Mouse (Mus musculus): ENCODE measurements around the gene Gfod1.

Gfod1 gene

GRCm38 (mm10) chr13:43265116-43265515 lies 38.9 kb downstream of the Gfod1 start:
- Histone ChIP-seq H3K9me3 (ENCODE audit: low read length) (no peaks in the 10 kb centered on the region), H3K36me3 (ENCODE audit: insufficient read depth, low read length) (no peaks in the 10 kb centered on the region), H3K27me3 (ENCODE audit: insufficient read depth, low read length) (no peaks in the 10 kb centered on the region), H3K4me3 (replicated peaks; ENCODE audit: low read length) (no peak overlapping the region), H3K4me1 (replicated peaks; ENCODE audit: low read depth, low read length) (peaks cover 84% of the 10 kb centered on the region)
- no peak for TF ChIP-seq CTCF (conservative IDR thresholded peaks at IDR 0.05; ENCODE audit: low read length)
- no peak for TF ChIP-seq POU5F1 (IDR thresholded peaks at IDR 0.05; ENCODE audit: borderline replicate concordance, low read length)

GRCm38 (mm10) chr13:43263646-43264045 lies 40.3 kb downstream of the Gfod1 start:
- H3K4me1 ChIP-seq (replicated peaks; ENCODE audit: low read depth, low read length) = peaks cover 77% of the 10 kb centered on the region
- TF ChIP-seq CTCF (conservative IDR thresholded peaks at IDR 0.05; ENCODE audit: low read length) = no peak
- no peak for TF ChIP-seq NANOG (IDR thresholded peaks at IDR 0.05; ENCODE audit: borderline replicate concordance, low read length)
- TF ChIP-seq POU5F1 (IDR thresholded peaks at IDR 0.05; ENCODE audit: borderline replicate concordance, low read length) = no peak
- H3K4me3 ChIP-seq (replicated peaks; ENCODE audit: low read length) = no peak overlapping the region
- H3K36me3 ChIP-seq (ENCODE audit: insufficient read depth, low read length) = no peaks in the 10 kb centered on the region
- no peaks in the 10 kb centered on the region for H3K27me3 ChIP-seq (ENCODE audit: insufficient read depth, low read length)
- H3K9me3 ChIP-seq (ENCODE audit: low read length) = no peaks in the 10 kb centered on the region

GRCm38 (mm10) chr13:43262114-43262739 lies 41.7 kb downstream of the Gfod1 start:
- Histone ChIP-seq H3K4me1 (replicated peaks; ENCODE audit: low read depth, low read length) (peaks cover 67% of the 10 kb centered on the region), H3K36me3 (ENCODE audit: insufficient read depth, low read length) (no peaks in the 10 kb centered on the region), H3K4me3 (replicated peaks; ENCODE audit: low read length) (no peak overlapping the region), H3K9me3 (ENCODE audit: low read length) (no peaks in the 10 kb centered on the region), H3K27me3 (ENCODE audit: insufficient read depth, low read length) (no peaks in the 10 kb centered on the region)
- TF ChIP-seq CTCF (conservative IDR thresholded peaks at IDR 0.05; ENCODE audit: low read length) = no peak
- no peak for TF ChIP-seq POU5F1 (IDR thresholded peaks at IDR 0.05; ENCODE audit: borderline replicate concordance, low read length)
- no peak for TF ChIP-seq NANOG (IDR thresholded peaks at IDR 0.05; ENCODE audit: borderline replicate concordance, low read length)

GRCm38 (mm10) chr13:43261287-43261686 lies 42.7 kb downstream of the Gfod1 start:
- TF ChIP-seq NANOG (IDR thresholded peaks at IDR 0.05; ENCODE audit: borderline replicate concordance, low read length) (no peak), CTCF (conservative IDR thresholded peaks at IDR 0.05; ENCODE audit: low read length) (no peak), POU5F1 (IDR thresholded peaks at IDR 0.05; ENCODE audit: borderline replicate concordance, low read length) (no peak)
- no peaks in the 10 kb centered on the region for H3K27me3 ChIP-seq (ENCODE audit: insufficient read depth, low read length)

GRCm38 (mm10) chr13:43260731-43261130 lies 43.2 kb downstream of the Gfod1 start:
- H3K4me1 ChIP-seq (replicated peaks; ENCODE audit: low read depth, low read length) = peaks cover 60% of the 10 kb centered on the region

More at GRCm38 (mm10) chr13:43261287-43261686, 42.7 kb downstream of the Gfod1 start:
- H3K9me3 ChIP-seq (ENCODE audit: low read length) = no peaks in the 10 kb centered on the region
- no peaks in the 10 kb centered on the region for H3K36me3 ChIP-seq (ENCODE audit: insufficient read depth, low read length)
- peaks cover 60% of the 10 kb centered on the region for H3K4me1 ChIP-seq (replicated peaks; ENCODE audit: low read depth, low read length)
- H3K4me3 ChIP-seq (replicated peaks; ENCODE audit: low read length) = 0 out of 2 replicates have a peak overlapping the region, but pooled peaks have one; percentile 18

GRCm38 (mm10) chr13:43256447-43256846 lies 47.5 kb downstream of the Gfod1 start:
- Histone ChIP-seq H3K9me3 (ENCODE audit: low read length) (no peaks in the 10 kb centered on the region), H3K27me3 (ENCODE audit: insufficient read depth, low read length) (no peaks in the 10 kb centered on the region), H3K4me3 (replicated peaks; ENCODE audit: low read length) (no peak overlapping the region), H3K4me1 (replicated peaks; ENCODE audit: low read depth, low read length) (peaks cover 58% of the 10 kb centered on the region), H3K36me3 (ENCODE audit: insufficient read depth, low read length) (no peaks in the 10 kb centered on the region)
- TF ChIP-seq POU5F1 (IDR thresholded peaks at IDR 0.05; ENCODE audit: borderline replicate concordance, low read length) (no peak), NANOG (IDR thresholded peaks at IDR 0.05; ENCODE audit: borderline replicate concordance, low read length) (no peak), CTCF (conservative IDR thresholded peaks at IDR 0.05; ENCODE audit: low read length) (no peak)

More at GRCm38 (mm10) chr13:43260731-43261130, 43.2 kb downstream of the Gfod1 start:
- TF ChIP-seq CTCF (conservative IDR thresholded peaks at IDR 0.05; ENCODE audit: low read length) = no peak
- TF ChIP-seq NANOG (IDR thresholded peaks at IDR 0.05; ENCODE audit: borderline replicate concordance, low read length) = no peak
- TF ChIP-seq POU5F1 (IDR thresholded peaks at IDR 0.05; ENCODE audit: borderline replicate concordance, low read length) = no peak
- Histone ChIP-seq H3K27me3 (ENCODE audit: insufficient read depth, low read length) (no peaks in the 10 kb centered on the region), H3K36me3 (ENCODE audit: insufficient read depth, low read length) (no peaks in the 10 kb centered on the region), H3K4me3 (replicated peaks; ENCODE audit: low read length) (0 out of 2 replicates have a peak overlapping the region, but pooled peaks have one; percentile 18), H3K9me3 (ENCODE audit: low read length) (no peaks in the 10 kb centered on the region)

GRCm38 (mm10) chr13:43253526-43253925 lies 50.4 kb downstream of the Gfod1 start:
- Histone ChIP-seq H3K27me3 (ENCODE audit: insufficient read depth, low read length) (no peaks in the 10 kb centered on the region), H3K4me1 (replicated peaks; ENCODE audit: low read depth, low read length) (peaks cover 56% of the 10 kb centered on the region), H3K4me3 (replicated peaks; ENCODE audit: low read length) (no peak overlapping the region), H3K9me3 (ENCODE audit: low read length) (no peaks in the 10 kb centered on the region), H3K36me3 (ENCODE audit: insufficient read depth, low read length) (no peaks in the 10 kb centered on the region)
- TF ChIP-seq CTCF (conservative IDR thresholded peaks at IDR 0.05; ENCODE audit: low read length) (no peak), NANOG (IDR thresholded peaks at IDR 0.05; ENCODE audit: borderline replicate concordance, low read length) (no peak), POU5F1 (IDR thresholded peaks at IDR 0.05; ENCODE audit: borderline replicate concordance, low read length) (no peak)

GRCm38 (mm10) chr13:43252105-43252790 lies 51.7 kb downstream of the Gfod1 start:
- H3K4me3 ChIP-seq (replicated peaks; ENCODE audit: low read length) = no peak overlapping the region
- H3K4me1 ChIP-seq (replicated peaks; ENCODE audit: low read depth, low read length) = peaks cover 56% of the 10 kb centered on the region
- H3K9me3 ChIP-seq (ENCODE audit: low read length) = no peaks in the 10 kb centered on the region
- no peaks in the 10 kb centered on the region for H3K27me3 ChIP-seq (ENCODE audit: insufficient read depth, low read length)
- no peak for TF ChIP-seq CTCF (conservative IDR thresholded peaks at IDR 0.05; ENCODE audit: low read length)
- TF ChIP-seq NANOG (IDR thresholded peaks at IDR 0.05; ENCODE audit: borderline replicate concordance, low read length) = no peak
- no peak for TF ChIP-seq POU5F1 (IDR thresholded peaks at IDR 0.05; ENCODE audit: borderline replicate concordance, low read length)
- H3K36me3 ChIP-seq (ENCODE audit: insufficient read depth, low read length) = peaks cover 6% of the 10 kb centered on the region
